Mouse (Mus musculus) lung, postnatal 36 days (tissue): Measurements from ENCODE around the gene Adamtsl2.
A peak's percentile ranks its signal among the peaks of the same experiment; 100 is the strongest.

ENCODE experiments used
- DNase-seq: peaks from one replicate; pipeline ENCODE4 v3.0.0; 2022; ENCODE audit warnings: mixed read lengths

The Adamtsl2 gene

DNA sequence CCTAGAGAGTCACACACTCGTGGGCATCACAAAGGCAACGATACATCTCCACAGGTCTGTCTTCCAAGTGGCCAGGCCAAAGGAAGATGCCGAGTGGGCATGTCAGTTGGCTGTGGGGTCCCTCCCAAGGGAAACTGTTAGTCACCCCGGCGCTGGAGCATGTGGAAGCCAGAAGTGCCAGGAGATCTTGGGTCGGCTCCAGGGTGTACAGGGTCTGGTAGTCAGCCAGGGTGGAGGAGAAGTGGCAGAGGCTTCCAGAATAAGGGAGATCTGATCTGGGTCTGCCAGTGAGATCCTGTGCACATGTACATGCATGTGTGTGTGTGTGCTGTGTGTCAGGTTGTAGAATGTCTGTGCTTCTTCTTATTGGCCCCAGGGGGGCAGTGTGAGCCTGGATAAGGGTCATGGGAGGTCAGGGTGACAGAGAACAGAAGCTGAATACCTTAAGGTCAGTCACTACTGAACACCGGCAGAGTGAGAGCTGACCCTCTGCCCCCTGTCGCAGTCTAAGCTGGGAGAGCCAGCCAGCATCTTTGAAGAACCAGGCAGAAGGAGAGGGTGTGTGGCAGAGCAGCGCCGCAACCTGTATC is 1.4 kb upstream of the Adamtsl2 start:
- DNase-seq = no peak

DNA sequence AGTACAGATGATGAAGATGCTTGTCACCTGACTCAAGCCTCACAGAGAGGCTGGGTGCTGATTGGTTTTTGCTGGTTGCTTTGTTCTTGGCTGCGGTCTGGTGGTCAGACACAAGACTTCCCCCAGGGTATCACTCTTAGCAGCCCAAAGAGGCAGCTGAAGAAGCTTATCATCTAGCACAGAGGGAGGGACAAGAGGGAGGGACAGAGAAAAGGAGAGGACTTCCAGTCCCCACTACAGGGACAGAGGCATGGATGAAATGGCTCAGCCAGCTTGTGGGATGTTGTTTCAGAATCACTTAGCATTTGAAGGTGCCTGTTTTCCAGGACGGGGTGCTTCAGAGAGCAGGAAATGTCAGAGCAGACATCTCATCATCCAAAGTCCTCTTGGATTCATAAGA is 867 bp upstream of the Adamtsl2 start:
- no peak for DNase-seq

DNA sequence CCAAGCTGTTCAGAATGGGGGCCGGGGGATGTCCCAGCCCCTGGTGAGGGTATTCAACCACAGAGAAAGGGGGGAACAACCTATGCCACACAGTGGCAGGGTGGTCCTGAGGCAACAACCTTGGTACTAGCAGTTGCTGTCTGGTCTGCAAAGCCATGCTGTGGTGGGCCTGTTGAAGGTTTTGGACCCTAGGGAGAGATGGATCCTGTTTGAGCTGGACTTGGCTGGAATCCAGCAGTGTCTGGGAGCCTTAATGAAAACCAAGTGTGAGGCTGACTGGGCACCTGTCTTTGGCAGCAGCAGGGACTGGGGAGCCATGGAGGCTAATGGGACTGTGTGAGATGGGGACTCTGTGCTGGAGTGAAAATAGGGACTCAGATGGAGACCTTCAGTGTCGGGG is 470 bp downstream of the Adamtsl2 start:
- peak; percentile 54 for DNase-seq

DNA sequence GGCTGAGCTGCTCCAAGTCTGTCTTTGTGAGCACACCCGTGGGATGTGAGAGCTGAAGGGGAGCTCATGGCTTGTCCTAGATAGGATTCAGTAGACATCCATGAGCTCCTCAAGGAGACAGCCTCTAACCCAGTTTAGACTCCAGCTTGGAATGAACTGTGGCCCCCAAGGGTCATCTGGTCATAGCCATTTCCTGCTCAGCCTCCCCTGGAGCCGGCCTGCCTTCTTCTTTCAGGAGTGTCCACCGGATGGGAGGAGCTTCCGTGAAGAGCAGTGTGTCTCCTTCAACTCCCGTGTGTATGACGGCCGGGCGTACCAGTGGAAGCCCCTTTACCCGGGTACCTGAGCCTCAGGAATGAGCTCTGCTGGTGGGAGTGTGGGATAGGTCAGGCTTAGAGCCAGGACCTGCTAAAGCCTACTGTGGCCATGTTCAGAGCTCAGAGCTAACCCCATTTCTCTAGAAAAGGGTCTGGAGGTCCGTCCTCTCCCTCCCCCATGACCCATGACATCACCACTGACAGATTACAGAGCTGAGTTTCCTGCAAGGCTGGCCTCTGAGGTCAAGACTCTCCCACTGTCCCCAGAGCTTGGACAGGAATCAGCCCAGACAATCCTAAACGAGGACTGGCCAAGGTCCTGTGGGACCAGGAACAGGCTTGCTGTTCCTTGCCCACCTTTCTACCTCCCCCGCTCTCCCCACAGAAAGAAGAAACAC is 4.7 kb downstream of the Adamtsl2 start:
- DNase-seq = peak; percentile 45

DNA sequence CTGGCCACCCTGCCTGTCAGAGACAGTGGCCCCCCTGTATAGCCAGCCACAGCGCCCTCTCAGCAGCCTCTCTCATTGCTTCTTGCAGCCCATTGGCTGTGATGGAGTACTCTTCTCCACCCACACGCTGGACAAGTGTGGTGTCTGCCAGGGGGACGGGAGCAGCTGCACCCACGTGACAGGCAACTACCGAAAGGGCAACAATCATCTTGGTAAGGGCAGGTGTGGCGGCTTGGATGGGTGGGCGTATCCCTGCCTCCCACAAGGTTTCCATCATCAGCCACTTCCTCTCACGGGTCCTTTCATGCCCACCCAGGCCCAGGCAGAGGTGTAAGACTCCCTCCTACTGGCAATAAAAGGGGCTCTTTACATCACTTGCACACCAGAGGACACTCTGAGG is 5.8 kb downstream of the Adamtsl2 start:
- DNase-seq = no peak

DNA sequence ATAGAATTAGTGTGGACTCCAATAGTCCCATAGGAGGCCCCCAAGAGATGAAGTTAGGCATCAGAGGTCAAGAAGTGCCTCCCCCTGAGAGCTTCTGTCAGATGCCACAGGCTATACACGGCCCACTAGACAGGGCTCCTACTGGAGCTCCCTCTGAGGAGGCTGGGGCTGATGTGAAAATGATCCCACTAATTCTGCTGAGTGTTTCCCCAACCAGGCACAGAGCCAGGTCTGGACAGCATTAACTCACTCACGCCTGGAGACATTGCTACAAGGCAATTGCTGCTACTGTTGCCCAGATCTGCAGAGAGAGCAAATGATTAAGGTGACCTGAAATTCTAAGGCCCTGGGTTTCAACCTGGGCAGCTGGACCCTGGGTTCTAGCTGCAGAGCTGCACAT is 6.6 kb downstream of the Adamtsl2 start:
- DNase-seq = no peak

DNA sequence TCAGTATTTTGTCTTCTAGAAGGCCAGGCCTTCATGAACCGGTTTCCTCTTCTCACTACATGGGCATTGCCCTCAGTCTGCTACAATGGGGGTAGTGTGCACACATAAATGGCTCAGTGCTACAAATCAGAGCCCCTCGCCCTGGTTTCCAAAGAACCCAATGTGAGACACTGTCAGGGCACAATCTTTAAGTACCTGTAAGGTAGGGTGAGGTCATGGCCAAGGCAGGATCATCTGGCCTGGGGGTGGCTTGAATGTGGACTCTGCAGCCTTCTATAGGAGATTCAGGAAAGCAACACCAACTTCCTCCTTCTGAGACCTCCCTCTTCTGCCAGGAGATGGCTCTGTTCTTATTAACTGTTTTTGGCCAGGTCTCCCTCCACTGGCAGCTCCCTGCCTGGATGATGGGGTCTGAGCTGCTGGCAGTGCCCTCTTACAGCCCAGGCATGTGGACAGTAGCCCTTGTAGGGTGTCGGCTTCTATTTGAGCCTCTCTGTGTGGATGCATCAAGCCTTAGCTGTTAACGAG is 7.4 kb downstream of the Adamtsl2 start:
- DNase-seq = no peak

DNA sequence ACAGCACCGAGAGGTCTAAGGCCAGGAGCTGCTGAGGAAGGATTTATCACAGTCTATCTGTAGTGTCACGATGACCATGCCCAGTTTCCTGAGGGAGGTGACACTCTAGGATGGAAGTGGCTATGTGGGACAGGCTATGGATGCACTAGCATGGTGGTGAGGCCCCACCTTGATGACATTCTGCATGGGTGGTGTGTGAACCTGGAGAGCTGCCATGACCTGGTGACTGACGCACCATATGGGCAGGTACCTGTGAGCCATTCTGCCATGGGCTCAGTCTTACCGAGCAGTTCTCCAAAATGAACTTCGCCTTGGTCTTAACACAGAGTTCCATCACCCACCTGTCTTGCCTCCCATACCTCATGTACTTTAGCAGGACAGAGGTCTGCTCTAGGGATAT is 8.4 kb downstream of the Adamtsl2 start:
- DNase-seq = no peak

DNA sequence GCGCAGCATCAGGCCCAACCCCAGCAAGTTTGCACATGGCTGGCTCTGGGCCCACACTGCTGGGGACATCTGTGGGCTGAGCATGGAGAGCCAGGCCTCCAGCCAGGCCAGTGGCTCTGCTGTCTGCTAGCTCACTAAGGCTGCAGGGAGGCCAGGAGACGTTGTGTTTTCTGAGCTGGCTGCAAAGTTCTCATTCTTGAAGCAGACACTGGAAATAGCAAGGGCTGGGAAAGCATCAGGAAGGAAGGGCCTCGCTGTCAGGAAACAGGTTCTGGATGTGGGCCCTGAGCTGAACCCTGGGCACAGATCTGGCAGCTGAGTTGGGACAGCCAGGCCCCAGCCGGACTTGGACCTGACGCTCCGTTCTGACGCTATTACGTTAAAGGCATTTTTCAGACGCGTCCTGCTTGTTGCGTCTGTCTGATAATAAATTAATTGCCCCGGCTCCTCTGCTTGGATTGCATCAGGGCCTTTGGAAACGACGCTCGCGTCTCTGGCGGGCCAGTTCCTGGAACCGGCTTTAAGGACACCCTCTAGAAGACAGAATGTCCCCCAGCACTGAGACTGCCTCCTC is 9.0 kb downstream of the Adamtsl2 start:
- DNase-seq = peak; percentile 88

DNA sequence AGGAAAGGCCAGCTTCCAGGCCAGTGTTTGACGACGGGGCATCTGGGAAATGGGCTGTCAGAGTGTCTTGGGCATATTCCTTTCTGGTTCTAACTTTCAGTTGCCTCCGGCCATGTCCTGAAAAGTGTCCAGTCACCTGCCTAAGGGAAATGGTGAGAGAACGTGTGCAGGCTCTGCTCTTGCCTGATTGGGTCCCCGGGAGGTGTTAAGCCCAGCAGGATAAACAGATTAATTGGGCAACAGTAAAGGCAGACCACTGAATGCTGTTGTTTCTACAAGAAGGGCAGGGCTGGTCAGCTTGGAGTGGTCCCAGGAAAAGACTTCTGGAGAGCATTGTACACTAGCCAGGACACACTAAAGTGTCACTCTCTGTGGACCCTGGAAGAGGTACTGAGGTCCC is 9.5 kb downstream of the Adamtsl2 start:
- DNase-seq = peak; percentile 33

DNA sequence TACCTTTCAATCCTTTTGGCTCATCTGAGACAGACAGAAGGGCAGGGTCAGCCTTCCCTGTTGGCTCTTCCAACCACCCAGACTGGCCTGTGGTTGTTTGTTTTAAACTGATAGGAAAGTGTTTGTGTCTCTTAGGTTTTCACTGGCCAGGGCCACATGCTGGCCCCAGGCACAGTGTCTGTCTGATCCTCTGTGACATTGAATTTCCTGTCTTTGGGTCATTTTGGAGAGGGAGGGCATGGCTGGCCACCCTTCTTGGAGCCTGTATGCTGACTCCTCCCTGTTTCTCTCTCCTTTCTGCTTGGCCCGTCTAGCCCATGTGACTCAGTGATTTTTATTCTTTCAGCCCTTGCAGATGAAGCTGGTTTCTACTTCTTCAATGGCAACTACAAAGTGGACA is 10.1 kb downstream of the Adamtsl2 start:
- peak; percentile 52 for DNase-seq

DNA sequence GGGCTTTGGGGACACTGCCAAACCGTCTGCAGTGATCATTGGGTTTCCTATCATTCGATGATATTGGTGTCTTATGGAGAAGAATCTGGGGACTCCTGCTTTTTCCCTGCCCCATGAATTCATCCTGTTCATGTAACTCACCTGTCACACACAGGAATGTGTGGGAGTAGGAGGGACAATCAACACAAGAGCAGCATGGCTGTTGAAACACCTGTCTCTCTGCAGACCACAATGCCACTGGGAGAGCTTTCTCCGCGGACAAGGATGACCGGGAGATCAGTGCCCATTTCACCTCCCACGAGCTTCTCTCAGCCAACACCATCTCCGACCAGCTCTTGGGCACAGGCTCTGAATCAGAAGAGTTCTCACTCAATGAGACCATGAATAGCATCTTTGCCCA is 16.0 kb downstream of the Adamtsl2 start:
- DNase-seq = no peak

DNA sequence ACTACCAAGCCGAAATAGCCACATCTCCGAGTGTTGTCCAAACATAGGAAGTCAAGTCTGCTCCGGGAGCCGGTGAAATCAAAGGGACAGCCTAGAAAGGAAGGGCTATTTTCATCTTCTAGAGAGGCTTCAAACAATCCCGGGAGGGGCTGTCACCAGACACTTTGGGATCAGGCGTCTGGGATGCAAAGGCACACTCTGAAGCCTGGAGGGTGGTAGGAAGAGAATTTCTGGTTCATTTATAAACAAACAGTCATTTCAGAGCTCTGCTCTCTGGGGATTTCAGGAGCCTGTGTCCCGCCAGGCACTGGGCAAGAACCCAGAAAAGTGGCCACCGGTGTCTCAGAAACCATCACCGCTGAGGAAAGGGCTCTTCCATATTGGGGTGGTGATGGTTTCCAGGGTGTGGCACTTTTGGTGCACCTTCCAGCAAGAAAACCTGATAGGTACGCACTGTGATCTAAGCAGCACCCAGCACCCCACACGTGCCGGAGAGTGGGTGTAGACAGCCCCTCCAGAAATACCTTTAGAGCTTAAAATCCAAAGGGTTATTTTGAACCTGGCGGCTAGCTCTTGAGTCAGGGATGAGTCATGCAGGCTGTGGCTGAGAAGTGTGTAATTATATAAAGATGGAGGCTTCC is 17.3 kb downstream of the Adamtsl2 start:
- DNase-seq = peak; percentile 74

DNA sequence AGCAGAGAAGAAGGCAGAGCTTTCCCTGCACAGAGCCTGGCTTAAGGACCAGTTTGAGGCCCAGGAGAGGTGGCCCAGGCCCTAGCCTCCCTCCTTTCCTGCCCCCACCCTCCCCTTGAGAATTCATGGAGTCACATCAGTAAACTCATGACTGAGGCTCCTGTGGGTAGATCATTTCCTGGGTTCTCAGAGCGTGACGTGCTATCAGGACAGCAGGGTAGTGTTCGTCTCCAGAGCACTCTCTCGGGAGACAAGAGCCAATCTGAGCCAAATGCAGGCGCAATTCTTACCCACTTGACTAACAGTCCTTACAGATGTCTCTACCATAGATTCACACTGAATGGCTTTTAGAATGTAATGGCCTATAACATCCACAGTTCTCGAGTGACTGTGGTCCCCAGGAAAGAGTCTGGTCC is 18.1 kb downstream of the Adamtsl2 start:
- DNase-seq = peak; percentile 15

DNA sequence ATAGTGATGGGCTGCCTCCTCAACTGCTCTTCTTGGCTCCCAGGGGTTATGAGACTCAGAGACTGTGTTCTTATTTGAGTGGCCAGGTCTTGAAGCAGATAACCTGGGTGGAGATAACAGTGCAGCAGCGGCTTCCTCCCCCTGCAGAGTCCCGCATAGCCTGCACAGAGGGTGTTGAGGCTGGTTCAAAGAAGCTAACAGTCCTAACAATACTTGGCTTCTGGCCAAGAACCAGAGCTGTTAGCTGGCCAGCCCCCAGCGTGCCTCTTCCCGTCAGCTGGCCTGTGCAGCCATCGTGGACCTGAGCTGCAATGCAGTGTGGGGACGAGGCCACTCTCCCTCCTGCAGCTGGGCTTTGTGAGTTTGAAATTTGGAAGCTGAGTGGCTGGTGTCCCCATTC is 18.6 kb downstream of the Adamtsl2 start:
- DNase-seq = peak; percentile 79

DNA sequence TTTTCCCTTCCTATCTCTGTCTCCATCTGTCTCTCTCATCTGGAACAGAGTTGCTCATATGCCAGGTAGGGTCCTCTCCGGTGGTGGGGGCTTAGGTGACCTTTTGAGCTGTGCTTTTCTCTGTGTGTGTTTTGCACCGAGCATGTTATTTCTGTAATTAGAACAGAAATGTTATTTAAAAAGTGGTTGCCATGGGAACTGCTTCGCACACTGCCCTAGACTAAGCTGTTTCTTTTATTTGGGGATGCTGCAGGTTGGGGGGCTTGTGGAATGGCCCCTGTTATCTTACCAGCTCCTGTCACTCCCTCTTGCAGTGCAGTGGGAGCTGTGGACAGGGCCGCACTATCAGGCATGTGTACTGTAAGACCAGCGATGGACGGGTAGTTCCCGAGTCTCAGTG is 24.4 kb downstream of the Adamtsl2 start:
- DNase-seq = no peak

DNA sequence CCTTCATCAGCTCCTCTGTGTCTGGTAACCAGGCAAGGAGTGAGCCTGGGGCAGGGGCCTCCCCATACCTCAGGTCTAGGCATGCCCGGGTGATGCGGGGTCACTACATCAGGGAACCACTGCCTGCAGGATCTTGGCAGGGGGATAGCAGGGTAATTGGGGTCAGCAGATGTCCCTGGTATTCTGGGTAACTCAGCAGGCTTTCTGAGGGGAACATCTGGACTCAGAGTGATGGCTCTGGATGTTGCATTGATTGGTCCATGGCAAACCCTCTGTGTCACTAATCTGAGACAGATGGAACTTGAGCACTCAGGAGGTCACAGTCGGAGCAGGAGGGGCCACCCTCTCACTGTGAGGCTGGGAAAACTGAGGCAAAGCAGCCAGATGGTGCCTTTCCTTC is 27.6 kb downstream of the Adamtsl2 start:
- DNase-seq = no peak

DNA sequence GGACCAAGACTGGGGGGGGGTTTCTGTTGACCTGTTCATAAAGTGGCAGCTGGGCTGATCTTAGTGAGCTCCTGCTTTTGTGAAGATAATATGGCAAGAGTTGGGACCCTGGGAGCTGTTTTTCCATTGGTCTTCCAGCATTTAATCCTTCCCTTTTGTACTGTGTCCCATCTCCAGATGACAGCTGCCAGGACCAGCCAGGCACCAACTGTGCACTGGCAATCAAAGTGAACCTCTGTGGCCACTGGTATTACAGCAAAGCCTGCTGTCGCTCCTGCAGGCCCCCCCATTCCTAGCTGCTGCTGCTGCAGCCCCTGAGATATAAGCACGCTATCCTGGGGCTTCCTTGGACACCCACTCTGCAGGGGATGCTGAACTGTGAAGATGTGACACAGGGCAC is 29.0 kb downstream of the Adamtsl2 start:
- DNase-seq = no peak

DNA sequence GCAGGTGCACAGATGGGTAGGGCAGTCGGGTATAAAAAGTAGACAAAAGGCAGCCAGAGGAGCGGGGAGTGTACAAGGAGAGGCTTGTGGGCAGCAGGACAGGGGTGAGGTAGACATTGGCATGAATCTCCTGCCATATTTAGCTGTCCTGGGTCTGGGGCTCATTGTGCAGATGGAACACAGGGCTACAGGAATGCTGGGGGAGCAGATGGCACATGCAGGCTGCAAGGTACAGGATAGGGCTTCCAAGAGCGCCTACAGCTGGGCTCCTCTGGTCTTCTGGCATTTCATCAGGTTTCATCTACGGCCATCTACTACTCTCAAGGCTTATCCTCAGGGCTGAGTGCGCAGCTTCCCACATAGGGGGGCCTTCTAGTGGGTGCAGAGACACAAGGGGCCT is 29.9 kb downstream of the Adamtsl2 start:
- no peak for DNase-seq

DNA sequence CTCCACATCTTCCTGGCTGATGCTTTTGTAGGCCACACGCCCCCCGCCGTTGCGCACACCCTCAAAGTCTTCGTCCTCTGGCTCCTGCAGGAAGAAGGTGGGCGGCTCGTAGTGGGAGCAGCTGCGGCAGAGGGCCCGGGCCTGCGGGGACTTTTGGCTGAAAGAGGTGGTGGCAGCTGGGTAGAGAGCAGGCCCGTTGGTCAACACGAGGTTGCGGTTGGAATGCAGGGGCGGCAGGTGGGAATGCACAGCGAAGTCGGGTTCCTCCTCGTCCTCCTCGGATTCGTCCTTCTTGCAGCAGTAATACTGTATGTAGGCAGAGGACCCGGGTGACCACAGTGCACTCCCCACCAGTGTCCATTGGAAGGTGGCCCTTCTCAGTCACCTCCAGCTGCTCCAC is 33.4 kb downstream of the Adamtsl2 start:
- DNase-seq = no peak

DNA sequence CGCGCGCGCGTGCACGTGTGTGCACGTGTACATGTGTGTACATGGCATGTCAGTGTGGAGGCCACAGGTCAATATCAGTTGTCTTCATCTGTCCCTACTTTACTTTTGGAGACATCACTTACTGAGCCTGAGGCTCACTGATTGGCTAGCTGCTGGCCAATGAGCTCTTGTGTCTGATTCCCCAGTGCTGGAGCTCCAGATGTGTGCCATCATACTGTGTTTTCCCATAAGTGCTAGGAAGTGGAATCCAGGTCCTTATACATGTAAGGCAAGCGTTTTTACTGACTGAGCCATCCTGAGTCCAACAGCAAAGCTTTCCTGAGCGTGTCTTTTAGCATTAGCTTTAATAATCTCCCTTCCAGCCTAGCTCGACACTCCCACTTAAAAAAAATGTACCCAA is 35.0 kb downstream of the Adamtsl2 start:
- DNase-seq = no peak

DNA sequence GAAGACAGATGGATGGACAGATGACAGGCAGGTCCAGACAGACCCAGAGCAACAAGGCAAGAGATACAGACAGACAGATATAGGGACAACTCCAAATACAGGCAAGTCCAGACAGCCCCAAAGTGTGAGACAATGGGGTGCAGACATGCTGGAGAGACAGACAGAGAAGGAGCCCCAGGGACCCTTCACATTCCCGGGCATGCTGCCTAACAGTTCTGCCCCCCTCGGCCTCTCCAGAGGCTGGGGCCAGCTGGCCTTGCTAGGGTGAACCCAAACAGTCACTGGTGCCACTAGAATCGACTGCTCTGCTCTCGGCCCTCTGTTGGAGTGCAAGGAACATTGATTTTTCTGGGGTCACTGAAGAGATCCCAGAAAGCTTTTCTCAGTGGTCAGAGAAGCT is 39.3 kb downstream of the Adamtsl2 start:
- no peak for DNase-seq

DNA sequence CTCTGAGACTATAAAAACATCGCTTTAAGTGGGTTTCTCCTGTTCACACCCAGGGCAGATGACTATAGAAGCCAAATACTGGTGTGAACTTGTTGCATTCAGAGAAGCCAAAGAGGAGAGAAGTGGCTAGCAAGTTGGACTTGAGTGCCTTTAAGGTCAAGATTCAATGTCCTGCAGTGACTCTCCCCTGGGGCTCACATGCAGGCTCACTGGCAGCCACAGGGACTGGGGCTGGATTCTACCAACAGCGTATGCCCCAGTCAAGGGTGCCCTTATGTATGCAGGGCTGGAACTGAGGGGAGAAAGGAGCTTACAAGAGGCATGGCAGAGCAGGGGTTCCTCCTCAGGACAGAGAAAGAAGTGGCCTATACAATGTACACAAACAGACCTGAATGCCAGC is 40.6 kb downstream of the Adamtsl2 start:
- no peak for DNase-seq

DNA sequence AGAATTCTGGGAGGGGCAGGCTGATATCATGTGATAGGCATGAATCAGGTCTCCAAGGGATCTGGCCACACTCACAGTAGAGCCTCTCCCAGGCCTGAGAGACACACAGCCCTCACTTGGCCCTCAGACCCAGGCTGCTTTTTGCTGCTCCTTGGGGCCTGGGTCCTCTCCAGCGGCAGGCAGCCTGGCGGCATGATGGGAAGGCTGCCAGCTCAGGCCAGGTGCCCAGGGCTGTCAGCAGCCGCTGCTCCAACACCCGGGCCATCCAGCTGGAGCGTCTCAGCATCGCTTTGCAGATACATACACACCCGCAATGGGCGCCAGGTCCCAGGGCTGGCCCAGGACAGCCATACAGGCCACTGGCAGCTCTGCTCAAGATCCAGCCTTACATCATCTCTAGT is 41.1 kb downstream of the Adamtsl2 start:
- peak; percentile 68 for DNase-seq
